Mouse (Mus musculus): ENCODE measurements around the gene Kat8. TPM values are rescaled to one million over a fixed set of nuclear protein-coding genes. Genes with fewer than 3 reads are reported as not detected.
"Not testable (repeated sequence)": the region's sequence is repeated elsewhere in the genome, so short reads cannot be mapped to it uniquely, and the experiment has no call there.

Gene Kat8
- polyA plus RNA-seq, 1 experiment = 23.7 TPM

GRCm38 (mm10) chr7:127936216-127936884 lies 24.0 kb downstream of the Kat8 start:
- H3K4me1 ChIP-seq (ENCODE audit: control insufficient read depth, insufficient read depth, low read length) = peaks cover 29% of the 10 kb centered on the region
- H3K27ac ChIP-seq (ENCODE audit: insufficient read depth, low read depth, low read length) = no peak overlapping the region
- peak overlapping the region; percentile 85 for H3K4me3 ChIP-seq (ENCODE audit: insufficient read depth, low read length)
- TF ChIP-seq POLR2A (IDR thresholded peaks at IDR 0.05; ENCODE audit: borderline replicate concordance, low read depth, low read length) (no peak), CTCF (IDR thresholded peaks at IDR 0.05; ENCODE audit: low read depth, low read length) (no peak)

GRCm38 (mm10) chr7:127942097-127942496 lies 29.8 kb downstream of the Kat8 start:
- H3K4me3 ChIP-seq (ENCODE audit: insufficient read depth, low read length); H3K27ac ChIP-seq (ENCODE audit: insufficient read depth, low read depth, low read length); H3K4me1 ChIP-seq (ENCODE audit: control insufficient read depth, insufficient read depth, low read length): not testable (repeated sequence)

GRCm38 (mm10) chr7:127944614-127945013 lies 32.3 kb downstream of the Kat8 start:
- H3K4me3 ChIP-seq (ENCODE audit: insufficient read depth, low read length) = no peak overlapping the region
- H3K27ac ChIP-seq (ENCODE audit: insufficient read depth, low read depth, low read length) = no peak overlapping the region
- TF ChIP-seq CTCF (IDR thresholded peaks at IDR 0.05; ENCODE audit: low read depth, low read length) (no peak), POLR2A (IDR thresholded peaks at IDR 0.05; ENCODE audit: borderline replicate concordance, low read depth, low read length) (no peak)
- H3K4me1 ChIP-seq (ENCODE audit: control insufficient read depth, insufficient read depth, low read length) = peaks cover 6% of the 10 kb centered on the region

GRCm38 (mm10) chr7:127946470-127947023 lies 34.2 kb downstream of the Kat8 start, which contains the start of gene Prss36:
Gene Prss36, minus strand, starts transcription at chr7:127946725.
- Histone ChIP-seq H3K4me3 (ENCODE audit: insufficient read depth, low read length) (no peak within 1 kb of the TSS), H3K27ac (ENCODE audit: insufficient read depth, low read depth, low read length) (no peak within 1 kb of the TSS), H3K4me1 (ENCODE audit: control insufficient read depth, insufficient read depth, low read length) (peaks cover 6% of the 10 kb centered on the region)
- TF ChIP-seq POLR2A (IDR thresholded peaks at IDR 0.05; ENCODE audit: borderline replicate concordance, low read depth, low read length) (no peak), CTCF (IDR thresholded peaks at IDR 0.05; ENCODE audit: low read depth, low read length) (no peak)

- H3K4me1 ChIP-seq (ENCODE audit: control insufficient read depth, insufficient read depth, low read length) = peaks cover 6% of the 10 kb centered on the region
- no peak overlapping the region for H3K27ac ChIP-seq (ENCODE audit: insufficient read depth, low read depth, low read length)
- H3K4me3 ChIP-seq (ENCODE audit: insufficient read depth, low read length) = no peak overlapping the region
- TF ChIP-seq POLR2A (IDR thresholded peaks at IDR 0.05; ENCODE audit: borderline replicate concordance, low read depth, low read length) = no peak
- TF ChIP-seq CTCF (IDR thresholded peaks at IDR 0.05; ENCODE audit: low read depth, low read length) = no peak
Observed at GRCm38 (mm10) chr7:127952864-127953581, 40.7 kb downstream of the Kat8 start.

- Histone ChIP-seq H3K4me3 (ENCODE audit: insufficient read depth, low read length) (no peak overlapping the region), H3K4me1 (ENCODE audit: control insufficient read depth, insufficient read depth, low read length) (no peaks in the 10 kb centered on the region), H3K27ac (ENCODE audit: insufficient read depth, low read depth, low read length) (no peak overlapping the region)
- TF ChIP-seq POLR2A (IDR thresholded peaks at IDR 0.05; ENCODE audit: borderline replicate concordance, low read depth, low read length) (no peak), CTCF (IDR thresholded peaks at IDR 0.05; ENCODE audit: low read depth, low read length) (no peak)
Observed at GRCm38 (mm10) chr7:127959364-127959763, 47.0 kb downstream of the Kat8 start.

GRCm38 (mm10) chr7:127966371-127966918 lies 54.1 kb downstream of the Kat8 start:
- no peak for TF ChIP-seq CTCF (IDR thresholded peaks at IDR 0.05; ENCODE audit: low read depth, low read length)
- no peak for TF ChIP-seq POLR2A (IDR thresholded peaks at IDR 0.05; ENCODE audit: borderline replicate concordance, low read depth, low read length)
- peak overlapping the region; percentile 73 for H3K27ac ChIP-seq (ENCODE audit: insufficient read depth, low read depth, low read length)
- peak overlapping the region; percentile 95 for H3K4me3 ChIP-seq (ENCODE audit: insufficient read depth, low read length)
- peaks cover 14% of the 10 kb centered on the region for H3K4me1 ChIP-seq (ENCODE audit: control insufficient read depth, insufficient read depth, low read length)

- H3K4me1 ChIP-seq (ENCODE audit: control insufficient read depth, insufficient read depth, low read length) = peaks cover 14% of the 10 kb centered on the region
- no peak for TF ChIP-seq CTCF (IDR thresholded peaks at IDR 0.05; ENCODE audit: low read depth, low read length)
- peak; percentile 92; the same call in 1 of the 2 replicates for TF ChIP-seq POLR2A (IDR thresholded peaks at IDR 0.05; ENCODE audit: borderline replicate concordance, low read depth, low read length)
- H3K27ac ChIP-seq (ENCODE audit: insufficient read depth, low read depth, low read length) = peak within 1 kb of the TSS; percentile 89
- H3K4me3 ChIP-seq (ENCODE audit: insufficient read depth, low read length) = peak within 1 kb of the TSS; percentile 95
Observed at GRCm38 (mm10) chr7:127967004-127967921, 54.9 kb downstream of the Kat8 start, which contains the start of gene Fus. Gene Fus, plus strand, starts transcription at chr7:127967457.

All from bone marrow macrophage, adult 2 months (primary cell).